Mouse (Mus musculus) liver, embryonic 14.5 days (tissue): ENCODE results near the gene Ccr6. TPM values are rescaled to one million over a fixed set of nuclear protein-coding genes. Genes with fewer than 3 reads are reported as not detected.

Experiments used
- ATAC-seq: fragments of 200-750 bp; cut with Nextera tagmentation; 2 replicates; pipeline ENCODE4 v1.8.0; 2017; ENCODE audit warnings: moderate number of reproducible peaks, mild to moderate bottlenecking, moderate library complexity; ENCODE audit not compliant: insufficient read depth
- DNase-seq, 3 experiments: peaks; one replicate each; pipeline ENCODE4 v3.0.0-alpha.2; 2012 to 2013; ENCODE audit warnings: low read depth in 3 of 3, low spot score in 3 of 3
- H3K27ac ChIP-seq: fragments of 300-500 bp; sonication (generic); 2 replicates; pipeline ENCODE4 v1.5.1; 2014; ENCODE audit warnings: moderate library complexity, mild to moderate bottlenecking, control low read depth, inconsistent platforms
- H3K27me3 ChIP-seq: fragments of 300-500 bp; sonication (generic); 2 replicates; pipeline ENCODE4 v1.6.1; 2014; ENCODE audit warnings: mild to moderate bottlenecking, low read length, moderate library complexity; ENCODE audit not compliant: control insufficient read depth, insufficient read depth
- H3K36me3 ChIP-seq: fragments of 300-500 bp; sonication (generic); replicated peaks from 2 replicates; pipeline ENCODE4 v1.6.1; 2014; ENCODE audit warnings: low read depth; ENCODE audit not compliant: control insufficient read depth, insufficient read depth
- H3K4me1 ChIP-seq, 2 experiments: fragments of 200-500 bp in 1 of 2; fragments of 300-500 bp in 1 of 2; sonication (generic) in 1 of 2; replicated peaks; 2 replicates each; pipeline ENCODE4 v1.6.1; 2012 to 2014; ENCODE audit warnings: antibody characterized with exemption in 1 of 2, inconsistent platforms in 1 of 2, low read length in 1 of 2; ENCODE audit not compliant: control insufficient read depth in 2 of 2, insufficient read depth in 2 of 2
- H3K4me2 ChIP-seq: fragments of 300-500 bp; sonication (generic); 2 replicates; pipeline ENCODE4 v1.6.1; 2014; ENCODE audit warnings: low read depth, mild to moderate bottlenecking, control low read depth, moderate library complexity
- H3K4me3 ChIP-seq, 2 experiments: fragments of 200-500 bp in 1 of 2; fragments of 300-500 bp in 1 of 2; sonication (generic) in 1 of 2; 2 replicates each; pipeline ENCODE4 v1.5.1; 2012 to 2014; ENCODE audit warnings: low read depth in 2 of 2, low read length in 2 of 2, mild to moderate bottlenecking in 2 of 2, control low read depth in 1 of 2, inconsistent platforms in 1 of 2, moderate library complexity in 1 of 2; ENCODE audit not compliant: insufficient read depth in 1 of 2
- H3K9ac ChIP-seq: fragments of 300-500 bp; sonication (generic); replicated peaks from 2 replicates; pipeline ENCODE4 v1.6.1; 2014; ENCODE audit warnings: mild to moderate bottlenecking, control low read depth, moderate library complexity
- H3K9me3 ChIP-seq: fragments of 300-500 bp; sonication (generic); 2 replicates; pipeline ENCODE4 v1.6.1; 2016; ENCODE audit warnings: low read length, mixed read lengths; ENCODE audit not compliant: control insufficient read depth
- CTCF ChIP-seq: IDR thresholded peaks from 2 replicates; pipeline ENCODE4 v1.5.1; 2016; ENCODE audit warnings: antibody characterized with exemption, low read depth, control low read depth
- EP300 ChIP-seq: IDR thresholded peaks from 2 replicates; pipeline ENCODE4 v1.6.1; 2016; ENCODE audit warnings: antibody characterized with exemption, low read depth
- WGBS: fragments of 180-500 bp; shearing (Covaris S2); extraction: QIAGEN DNeasy Blood & Tissue Kit; methylation state at CpG from one replicate; pipeline ENCODE4 v1.1.7; 2014; ENCODE audit not compliant: insufficient replicate concordance; 5-methylcytosine and 5-hydroxymethylcytosine counted together
- polyA plus RNA-seq, 2 experiments: library from polyadenylated mRNA; depleted of rRNA in 1 of 2; stranded (reverse) in 1 of 2; unstranded in 1 of 2; fragments of >200 nt; fragmentation: Nextera tagmentation in 1 of 2; extraction: Ambion mirVana in 1 of 2; gene quantifications; 2 replicates each; pipeline versions ENCODE4 v1.2.1 to v1.2.3; 2012 to 2014

The Ccr6 gene
- polyA plus RNA-seq, 2 experiments: 0.04 TPM; not detected in 1

GRCm38 (mm10) chr17:8224072-8224471 is 11.8 kb upstream of the Ccr6 start:
- DNase-seq (no peak), ATAC-seq (no peak)
- Histone ChIP-seq H3K9me3 (no peaks in the 10 kb centered on the region), H3K36me3 (no peaks in the 10 kb centered on the region), H3K27ac (no peak overlapping the region), H3K4me2 (no peak overlapping the region), H3K27me3 (no peaks in the 10 kb centered on the region), H3K9ac (no peak overlapping the region), H3K4me1 (no peaks in the 10 kb centered on the region), H3K4me3 (no peak overlapping the region)
- TF ChIP-seq CTCF (no peak), EP300 (no peak)
- WGBS: 28% methylated on average over 1 of the region's 1 CpGs

GRCm38 (mm10) chr17:8225166-8225565 is 10.7 kb upstream of the Ccr6 start:
- H3K4me1 ChIP-seq: no peaks in the 10 kb centered on the region
- H3K27me3 ChIP-seq: no peaks in the 10 kb centered on the region
- no peak overlapping the region for H3K4me2 ChIP-seq
- ATAC-seq (no peak), DNase-seq (no peak)
- H3K4me3 ChIP-seq: no peak overlapping the region
- H3K27ac ChIP-seq: no peak overlapping the region
- no peak for TF ChIP-seq CTCF
- TF ChIP-seq EP300: no peak
- 70% methylated on average over 2 of the region's 2 CpGs for WGBS
- no peak overlapping the region for H3K9ac ChIP-seq
- H3K36me3 ChIP-seq: no peaks in the 10 kb centered on the region
- no peaks in the 10 kb centered on the region for H3K9me3 ChIP-seq

GRCm38 (mm10) chr17:8225746-8226145 is 10.1 kb upstream of the Ccr6 start:
- DNase-seq (no peak), ATAC-seq (no peak)
- H3K4me3 ChIP-seq: no peak overlapping the region
- TF ChIP-seq CTCF: no peak
- H3K27ac ChIP-seq: no peak overlapping the region
- no peaks in the 10 kb centered on the region for H3K9me3 ChIP-seq
- no peak overlapping the region for H3K9ac ChIP-seq
- H3K27me3 ChIP-seq: no peaks in the 10 kb centered on the region
- no peaks in the 10 kb centered on the region for H3K4me1 ChIP-seq
- H3K4me2 ChIP-seq: no peak overlapping the region
- 52% methylated on average over 4 of the region's 4 CpGs for WGBS
- no peaks in the 10 kb centered on the region for H3K36me3 ChIP-seq

- H3K27me3 ChIP-seq: no peaks in the 10 kb centered on the region
- no peaks in the 10 kb centered on the region for H3K4me1 ChIP-seq
- H3K4me2 ChIP-seq: no peak overlapping the region
- no peak for ATAC-seq
- no peak overlapping the region for H3K27ac ChIP-seq
- TF ChIP-seq CTCF: no peak
- H3K9ac ChIP-seq: no peak overlapping the region
- WGBS: 35% methylated on average over 9 of the region's 9 CpGs
- H3K4me3 ChIP-seq: no peak overlapping the region
- no peak for DNase-seq
- no peaks in the 10 kb centered on the region for H3K9me3 ChIP-seq
- H3K36me3 ChIP-seq: no peaks in the 10 kb centered on the region
Measured at GRCm38 (mm10) chr17:8228622-8229021, 7.2 kb upstream of the Ccr6 start.

GRCm38 (mm10) chr17:8229607-8230006 is 6.2 kb upstream of the Ccr6 start:
- no peaks in the 10 kb centered on the region for H3K9me3 ChIP-seq
- no peak for DNase-seq
- ATAC-seq: no peak
- TF ChIP-seq EP300 (no peak), CTCF (no peak)
- no peak overlapping the region for H3K4me3 ChIP-seq
- H3K4me2 ChIP-seq: no peak overlapping the region
- no peaks in the 10 kb centered on the region for H3K36me3 ChIP-seq
- H3K9ac ChIP-seq: no peak overlapping the region
- H3K4me1 ChIP-seq: no peaks in the 10 kb centered on the region
- H3K27me3 ChIP-seq: no peaks in the 10 kb centered on the region
- H3K27ac ChIP-seq: no peak overlapping the region
- WGBS: 65% methylated on average over 3 of the region's 3 CpGs

- H3K27ac ChIP-seq: no peak overlapping the region
- H3K4me2 ChIP-seq: no peak overlapping the region
- no peak for TF ChIP-seq CTCF
- H3K4me1 ChIP-seq: no peaks in the 10 kb centered on the region
- H3K9me3 ChIP-seq: no peaks in the 10 kb centered on the region
- H3K4me3 ChIP-seq: no peak overlapping the region
- H3K36me3 ChIP-seq: no peaks in the 10 kb centered on the region
- no peak overlapping the region for H3K9ac ChIP-seq
- H3K27me3 ChIP-seq: no peaks in the 10 kb centered on the region
- WGBS: 44% methylated on average over 5 of the region's 5 CpGs
- ATAC-seq: no peak
- DNase-seq: no peak
Measured at GRCm38 (mm10) chr17:8232089-8232488, 3.8 kb upstream of the Ccr6 start.
